Mouse (Mus musculus): Measurements from ENCODE around the gene 1810049J17Rik. TPM values are rescaled to one million over a fixed set of nuclear protein-coding genes. Genes with fewer than 3 reads are reported as not detected.

1810049J17Rik gene
- polyA plus RNA-seq, 1 experiment from 2014 or later = not detected

- Histone ChIP-seq H3K9me3 (no peaks in the 10 kb centered on the region), H3K4me1 (no peaks in the 10 kb centered on the region), H3K27me3 (replicated peaks; ENCODE audit: low read depth, poor library complexity, severe bottlenecking) (no peaks in the 10 kb centered on the region), H3K36me3 (replicated peaks) (no peaks in the 10 kb centered on the region), H3K4me3 (no peak overlapping the region), H3K27ac (replicated peaks) (no peak overlapping the region)
- DNase-seq (ENCODE audit: low spot score) = no peak
- 69% methylated on average over 2 of the region's 2 CpGs for WGBS
These were observed 25.5 kb downstream of the 1810049J17Rik start for GRCm38 (mm10) chr15:12296228-12296627.

GRCm38 (mm10) chr15:12291757-12292156 lies 29.9 kb downstream of the 1810049J17Rik start:
- no peaks in the 10 kb centered on the region for H3K9me3 ChIP-seq
- 90% methylated on average over 2 of the region's 2 CpGs for WGBS

GRCm38 (mm10) chr15:12290330-12290729 lies 31.4 kb downstream of the 1810049J17Rik start:
- 85% methylated on average over 7 of the region's 7 CpGs for WGBS
- Histone ChIP-seq H3K27ac (replicated peaks) (no peak overlapping the region), H3K27me3 (replicated peaks; ENCODE audit: low read depth, poor library complexity, severe bottlenecking) (no peaks in the 10 kb centered on the region), H3K36me3 (replicated peaks) (no peaks in the 10 kb centered on the region), H3K9me3 (no peaks in the 10 kb centered on the region), H3K4me3 (no peak overlapping the region), H3K4me1 (no peaks in the 10 kb centered on the region)
- DNase-seq (ENCODE audit: low spot score) = no peak

More at GRCm38 (mm10) chr15:12291757-12292156, 29.9 kb downstream of the 1810049J17Rik start:
- Histone ChIP-seq H3K4me1 (no peaks in the 10 kb centered on the region), H3K4me3 (no peak overlapping the region), H3K36me3 (replicated peaks) (no peaks in the 10 kb centered on the region), H3K27ac (replicated peaks) (no peak overlapping the region), H3K27me3 (replicated peaks; ENCODE audit: low read depth, poor library complexity, severe bottlenecking) (no peaks in the 10 kb centered on the region)
- DNase-seq (ENCODE audit: low spot score) = no peak

GRCm38 (mm10) chr15:12285535-12285809 lies 36.2 kb downstream of the 1810049J17Rik start:
- 83% methylated on average over 5 of the region's 5 CpGs for WGBS
- no peak for DNase-seq (ENCODE audit: low spot score)

GRCm38 (mm10) chr15:12284794-12285534 lies 36.7 kb downstream of the 1810049J17Rik start:
- no peaks in the 10 kb centered on the region for H3K4me1 ChIP-seq
- H3K36me3 ChIP-seq (replicated peaks) = no peaks in the 10 kb centered on the region
- no peaks in the 10 kb centered on the region for H3K27me3 ChIP-seq (replicated peaks; ENCODE audit: low read depth, poor library complexity, severe bottlenecking)
- H3K27ac ChIP-seq (replicated peaks) = no peak overlapping the region
- H3K4me3 ChIP-seq = no peak overlapping the region
- H3K9me3 ChIP-seq = no peaks in the 10 kb centered on the region
- WGBS = 83% methylated on average over 6 of the region's 6 CpGs
- no peak for DNase-seq (ENCODE audit: low spot score)

More at GRCm38 (mm10) chr15:12285535-12285809, 36.2 kb downstream of the 1810049J17Rik start:
- Histone ChIP-seq H3K36me3 (replicated peaks) (no peaks in the 10 kb centered on the region), H3K27ac (replicated peaks) (no peak overlapping the region), H3K4me1 (no peaks in the 10 kb centered on the region), H3K27me3 (replicated peaks; ENCODE audit: low read depth, poor library complexity, severe bottlenecking) (no peaks in the 10 kb centered on the region), H3K4me3 (no peak overlapping the region), H3K9me3 (no peaks in the 10 kb centered on the region)

- Histone ChIP-seq H3K27me3 (replicated peaks; ENCODE audit: low read depth, poor library complexity, severe bottlenecking) (no peaks in the 10 kb centered on the region), H3K4me3 (no peak overlapping the region), H3K27ac (replicated peaks) (no peak overlapping the region), H3K36me3 (replicated peaks) (no peaks in the 10 kb centered on the region), H3K9me3 (no peaks in the 10 kb centered on the region), H3K4me1 (no peaks in the 10 kb centered on the region)
- DNase-seq (ENCODE audit: low spot score) = no peak
- WGBS = 95% methylated on average over 1 of the region's 1 CpGs
These were observed 41.9 kb downstream of the 1810049J17Rik start for GRCm38 (mm10) chr15:12279816-12280215.

GRCm38 (mm10) chr15:12275091-12275623 lies 46.5 kb downstream of the 1810049J17Rik start:
- Histone ChIP-seq H3K27ac (replicated peaks) (no peak overlapping the region), H3K4me1 (no peaks in the 10 kb centered on the region), H3K27me3 (replicated peaks; ENCODE audit: low read depth, poor library complexity, severe bottlenecking) (no peaks in the 10 kb centered on the region), H3K4me3 (no peak overlapping the region), H3K9me3 (no peaks in the 10 kb centered on the region), H3K36me3 (replicated peaks) (peaks cover 11% of the 10 kb centered on the region)
- WGBS = 85% methylated on average over 4 of the region's 4 CpGs
- no peak for DNase-seq (ENCODE audit: low spot score)

- Histone ChIP-seq H3K4me1 (no peaks in the 10 kb centered on the region), H3K4me3 (no peak overlapping the region), H3K27ac (replicated peaks) (no peak overlapping the region), H3K9me3 (no peaks in the 10 kb centered on the region), H3K36me3 (replicated peaks) (peaks cover 20% of the 10 kb centered on the region), H3K27me3 (replicated peaks; ENCODE audit: low read depth, poor library complexity, severe bottlenecking) (no peaks in the 10 kb centered on the region)
- WGBS = 71% methylated on average over 4 of the region's 4 CpGs
- no peak for DNase-seq (ENCODE audit: low spot score)
These were observed 47.5 kb downstream of the 1810049J17Rik start for GRCm38 (mm10) chr15:12274053-12274769.

- H3K9me3 ChIP-seq = no peaks in the 10 kb centered on the region
- H3K27me3 ChIP-seq (replicated peaks; ENCODE audit: low read depth, poor library complexity, severe bottlenecking) = no peaks in the 10 kb centered on the region
- no peak for DNase-seq (ENCODE audit: low spot score)
- H3K36me3 ChIP-seq (replicated peaks) = peaks cover 27% of the 10 kb centered on the region
- H3K4me1 ChIP-seq = no peaks in the 10 kb centered on the region
- WGBS = 82% methylated on average over 12 of the region's 12 CpGs
- H3K4me3 ChIP-seq = no peak overlapping the region
- no peak overlapping the region for H3K27ac ChIP-seq (replicated peaks)
These were observed 48.2 kb downstream of the 1810049J17Rik start for GRCm38 (mm10) chr15:12273325-12274052.

Other genes starting within 250 kb of the 1810049J17Rik start
- gene Zfr, start 204.1 kb downstream of the 1810049J17Rik start, polyA plus RNA-seq (2016; fragmentation: Nextera tagmentation; extraction: Ambion mirVana) = 137 and 144 TPM in 2 replicates
- 19.0 TPM in 2 replicates for gene Mtmr12, start 116.9 kb downstream of the 1810049J17Rik start, polyA plus RNA-seq (2016; fragmentation: Nextera tagmentation; extraction: Ambion mirVana)
- 61.0 and 61.5 TPM in 2 replicates for gene Golph3, start 449 bp downstream of the 1810049J17Rik start, polyA plus RNA-seq (2016; fragmentation: Nextera tagmentation; extraction: Ambion mirVana)